Mouse (Mus musculus) myocyte (in vitro differentiated cells): ENCODE data around the gene Gm4881.

Experiments used
- CEBPB ChIP-seq: IDR thresholded peaks from 2 replicates; pipeline ENCODE4 v1.6.1; 2011; ENCODE audit warnings: mild to moderate bottlenecking, moderate library complexity; ENCODE audit not compliant: poor library complexity, insufficient read depth, severe bottlenecking
- E2F4 ChIP-seq: IDR thresholded peaks from one replicate; pipeline ENCODE4 v1.6.1; 2011; ENCODE audit warnings: mild to moderate bottlenecking, control low read depth, moderate library complexity; ENCODE audit not compliant: insufficient read depth
- MAX ChIP-seq: IDR thresholded peaks from one replicate; pipeline ENCODE4 v1.6.1; 2011; ENCODE audit warnings: low read depth, mild to moderate bottlenecking, control low read depth
- MYOG ChIP-seq, 3 experiments: IDR thresholded peaks; one replicate each; pipeline ENCODE4 v1.6.1; 2011; ENCODE audit warnings: control low read depth in 2 of 3, low read depth in 2 of 3, mild to moderate bottlenecking in 2 of 3; ENCODE audit not compliant: insufficient read length in 2 of 3, control insufficient read depth in 1 of 3, insufficient read depth in 1 of 3
- POLR2A ChIP-seq: IDR thresholded peaks from one replicate; pipeline ENCODE4 v1.6.1; 2011; ENCODE audit warnings: low read depth, mild to moderate bottlenecking, control low read depth, moderate library complexity; ENCODE audit not compliant: insufficient read length
- POLR2AphosphoS2 ChIP-seq: IDR thresholded peaks from one replicate; pipeline ENCODE4 v1.6.1; 2011; ENCODE audit warnings: low read depth, control low read depth; ENCODE audit not compliant: insufficient read length
- SRF ChIP-seq: IDR thresholded peaks from one replicate; pipeline ENCODE4 v1.6.1; 2011; ENCODE audit warnings: low read depth; ENCODE audit not compliant: control insufficient read depth, insufficient read length
- TCF12 ChIP-seq: IDR thresholded peaks from one replicate; pipeline ENCODE4 v1.6.1; 2011; ENCODE audit warnings: mild to moderate bottlenecking, control low read depth; ENCODE audit not compliant: poor library complexity, insufficient read depth, severe bottlenecking
- TCF3 ChIP-seq: IDR thresholded peaks from one replicate; pipeline ENCODE4 v1.6.1; 2011; ENCODE audit warnings: low read depth, control low read depth; ENCODE audit not compliant: insufficient read length

DNA sequence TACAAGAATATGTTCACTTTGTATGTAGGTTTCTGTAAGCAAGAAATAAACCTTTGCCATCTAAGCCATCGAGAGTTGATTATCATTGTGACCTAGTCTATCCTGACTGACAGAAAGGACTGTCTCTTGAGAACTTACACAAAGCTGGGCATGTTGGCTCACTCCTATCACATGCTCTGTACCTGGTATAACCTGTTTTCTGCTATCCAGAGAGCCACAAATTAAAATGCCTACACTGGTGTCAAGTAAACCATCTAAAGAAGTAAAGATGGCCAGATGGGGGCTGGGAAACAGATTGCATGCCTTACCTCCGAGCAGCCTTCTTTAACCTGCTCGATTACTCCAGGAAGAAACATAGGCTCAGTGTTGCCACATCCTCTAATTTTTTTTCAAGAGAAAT, 66.7 kb downstream of the Gm4881 start:
- no peak for TF ChIP-seq TCF12
- no peak for TF ChIP-seq POLR2A
- no peak for TF ChIP-seq MAX
- TF ChIP-seq MYOG (IDR thresholded peaks at IDR 0.05; ENCODE audit: control insufficient read depth in 1 of 3, insufficient read depth in 1 of 3, insufficient read length in 2 of 3, low read depth in 2 of 3): no peak
- TF ChIP-seq E2F4: no peak
- no peak for TF ChIP-seq TCF3
- no peak for TF ChIP-seq POLR2AphosphoS2
- no peak for TF ChIP-seq SRF
- no peak for TF ChIP-seq CEBPB
